ENCODE assay signal across 8 mouse cellular contexts in genomic region chr10:70521379-70521778, GRCm38 (mm10).
A peak's percentile ranks its signal among the peaks of the same experiment; 100 is the strongest.
DNase-seq lines count a peak whose midpoint lies in the region; ATAC-seq and TF ChIP-seq lines count a peak whose summit lies in the region.

No protein-coding gene starts in this region.

- H3K9me3 ChIP-seq in liver, embryonic 13.5 days (replicated peaks) = peaks cover 2% of the 10 kb centered on the region; the same call in 1 of the 2 replicates

- no peak overlapping the region for H3K9ac ChIP-seq in liver, embryonic 13.5 days

- H3K4me1 ChIP-seq in liver, embryonic 13.5 days (replicated peaks) = no peaks in the 10 kb centered on the region

- H3K79me2 ChIP-seq in C2C12 (ENCODE audit: control insufficient read depth, insufficient read depth) = no peaks in the 10 kb centered on the region

- TF ChIP-seq CTCF in C2C12 (IDR thresholded peaks at IDR 0.05; ENCODE audit: control insufficient read depth, insufficient read depth, insufficient read length) = no peak

- H3K36me3 ChIP-seq in C2C12 (ENCODE audit: control insufficient read depth, insufficient read depth) = no peaks in the 10 kb centered on the region
- H3K36me3 ChIP-seq in liver, embryonic 13.5 days = no peaks in the 10 kb centered on the region

- peak overlapping the region; percentile 47; the same call in 1 of the 2 replicates for H3K4me2 ChIP-seq in liver, embryonic 13.5 days

- H3K79me3 ChIP-seq in C2C12 (ENCODE audit: low read depth) = no peaks in the 10 kb centered on the region

- no peak overlapping the region for H3ac ChIP-seq in C2C12 (ENCODE audit: control insufficient read depth, insufficient read length, low read depth)

- H3K27ac ChIP-seq in liver, embryonic 13.5 days = no peak overlapping the region

- 25% methylated on average over 5 of the region's 5 CpGs for WGBS in liver, embryonic 13.5 days (ENCODE audit: insufficient replicate concordance)

- no peak for ATAC-seq in liver, embryonic 13.5 days (ENCODE audit: low read depth)

- peak; percentile 38 for DNase-seq in MN1 (ENCODE audit: low spot score)
- DNase-seq in forelimb bud, embryonic 11.5 days (ENCODE audit: low read depth, low spot score) = peak; percentile 9
- DNase-seq in liver, embryonic 13.5 days = no peak
- no peak for DNase-seq in urinary bladder, postnatal 10 days (ENCODE audit: low spot score)
- no peak for DNase-seq in spleen, postnatal 14 days (ENCODE audit: low spot score in 2 of 2)
- DNase-seq in yolk sac, embryonic 10.5 days (ENCODE audit: low spot score) = no peak
- DNase-seq in right cerebral cortex, postnatal 14 days = no peak

- peak overlapping the region; percentile 36 for H3K4me3 ChIP-seq in C2C12 (ENCODE audit: insufficient read depth, poor library complexity, severe bottlenecking)
- H3K4me3 ChIP-seq in liver, embryonic 13.5 days (replicated peaks) = no peak overlapping the region

- H3K27me3 ChIP-seq in C2C12 (ENCODE audit: control insufficient read depth, insufficient read depth, insufficient read length) = no peaks in the 10 kb centered on the region
- H3K27me3 ChIP-seq in liver, embryonic 13.5 days = peaks cover 24% of the 10 kb centered on the region

TF ChIP-seq in C2C12, 6 proteins besides CTCF, POLR2A, EP300 and RAD21:
- no peak for TF ChIP-seq MYOG (IDR thresholded peaks at IDR 0.05; ENCODE audit: control insufficient read depth, extremely low read depth, insufficient read length)
- TF ChIP-seq USF1 (IDR thresholded peaks at IDR 0.05; ENCODE audit: low read depth) = no peak
- no peak for TF ChIP-seq FOSL1 (IDR thresholded peaks at IDR 0.05; ENCODE audit: insufficient read depth, low read length, poor library complexity, severe bottlenecking)
- TF ChIP-seq MAX (IDR thresholded peaks at IDR 0.05) = no peak

Comparison
In these comparisons a context has a peak if more than half of its experiments do, and no peak if none do; other contexts are left out.
1. DNase-seq: peak in MN1 (single experiment) and forelimb bud, embryonic 11.5 days (single experiment); none in liver, embryonic 13.5 days (single experiment), urinary bladder, postnatal 10 days (single experiment), spleen, postnatal 14 days (0 of 2), yolk sac, embryonic 10.5 days (single experiment) and right cerebral cortex, postnatal 14 days (single experiment).